Mouse (Mus musculus): ENCODE measurements around the gene Cgnl1. TPM values are rescaled to one million over a fixed set of nuclear protein-coding genes. Genes with fewer than 3 reads are reported as not detected.

Cgnl1 gene
- polyA plus RNA-seq, 1 experiment from 2014 or later, result 2.3 TPM

DNA sequence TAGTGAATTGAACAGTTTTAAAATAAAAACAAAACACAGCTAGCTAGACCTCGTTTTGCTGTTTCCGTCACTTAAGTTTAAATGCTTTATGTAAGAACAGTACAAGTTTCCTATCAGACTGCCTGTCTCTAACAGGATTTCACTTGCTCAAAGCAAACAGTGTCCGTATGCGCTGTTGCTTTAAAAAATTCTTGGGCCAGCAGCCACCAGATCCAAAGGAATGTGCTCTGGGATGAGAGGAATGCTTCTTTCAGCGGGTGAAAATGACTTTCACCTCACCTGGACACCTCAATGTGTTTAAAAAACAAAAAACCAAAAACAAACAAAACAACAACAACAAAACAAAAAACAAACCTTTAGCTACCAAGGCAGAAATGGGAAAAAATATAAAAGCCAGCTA, 54.4 kb downstream of the Cgnl1 start:
- DNase-seq (ENCODE audit: low spot score), result no peak
- Histone ChIP-seq H3K4me1 (ENCODE audit: control insufficient read depth, insufficient read depth, low read length) (no peaks in the 10 kb centered on the region), H3K36me3 (ENCODE audit: control insufficient read depth, insufficient read depth, low read length) (no peaks in the 10 kb centered on the region), H3K4me2 (ENCODE audit: low read length) (no peak overlapping the region), H3K27me3 (replicated peaks; ENCODE audit: control insufficient read depth, insufficient read depth, low read length) (no peaks in the 10 kb centered on the region), H3K27ac (ENCODE audit: low read depth, low read length) (no peak overlapping the region), H3K9ac (ENCODE audit: low read length) (no peak overlapping the region), H3K4me3 (ENCODE audit: low read depth, low read length) (no peak overlapping the region), H3K9me3 (replicated peaks; ENCODE audit: control insufficient read depth, low read length) (no peaks in the 10 kb centered on the region)
- no peak for ATAC-seq
- WGBS, result 70% methylated on average over 5 of the region's 5 CpGs

DNA sequence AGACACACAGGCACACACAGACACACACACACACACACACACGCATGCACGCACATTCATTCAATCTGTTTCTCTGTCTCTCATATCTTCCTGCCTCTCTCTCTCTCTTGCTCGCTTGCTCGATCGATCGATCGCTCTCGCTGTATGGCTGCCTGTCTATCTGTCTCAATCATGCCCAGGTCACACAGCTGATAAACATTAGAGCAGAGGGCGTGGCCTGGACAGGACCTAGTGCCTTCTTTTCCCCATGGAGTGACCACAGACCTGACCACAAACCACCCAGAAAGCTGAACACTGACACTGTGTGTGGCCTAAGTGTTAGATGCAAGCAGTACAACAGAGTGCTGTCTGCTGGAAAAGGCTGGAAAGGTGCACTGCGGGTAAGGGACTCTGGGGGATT, 60.6 kb downstream of the Cgnl1 start:
- H3K4me1 ChIP-seq (ENCODE audit: control insufficient read depth, insufficient read depth, low read length), result no peaks in the 10 kb centered on the region
- H3K27ac ChIP-seq (ENCODE audit: low read depth, low read length), result no peak overlapping the region
- no peaks in the 10 kb centered on the region for H3K27me3 ChIP-seq (replicated peaks; ENCODE audit: control insufficient read depth, insufficient read depth, low read length)
- ATAC-seq, result no peak
- no peaks in the 10 kb centered on the region for H3K36me3 ChIP-seq (ENCODE audit: control insufficient read depth, insufficient read depth, low read length)
- no peak overlapping the region for H3K9ac ChIP-seq (ENCODE audit: low read length)
- no peak overlapping the region for H3K4me3 ChIP-seq (ENCODE audit: low read depth, low read length)
- DNase-seq (ENCODE audit: low spot score), result no peak
- 87% methylated on average over 10 of the region's 10 CpGs for WGBS
- no peak overlapping the region for H3K4me2 ChIP-seq (ENCODE audit: low read length)
- no peaks in the 10 kb centered on the region for H3K9me3 ChIP-seq (replicated peaks; ENCODE audit: control insufficient read depth, low read length)

DNA sequence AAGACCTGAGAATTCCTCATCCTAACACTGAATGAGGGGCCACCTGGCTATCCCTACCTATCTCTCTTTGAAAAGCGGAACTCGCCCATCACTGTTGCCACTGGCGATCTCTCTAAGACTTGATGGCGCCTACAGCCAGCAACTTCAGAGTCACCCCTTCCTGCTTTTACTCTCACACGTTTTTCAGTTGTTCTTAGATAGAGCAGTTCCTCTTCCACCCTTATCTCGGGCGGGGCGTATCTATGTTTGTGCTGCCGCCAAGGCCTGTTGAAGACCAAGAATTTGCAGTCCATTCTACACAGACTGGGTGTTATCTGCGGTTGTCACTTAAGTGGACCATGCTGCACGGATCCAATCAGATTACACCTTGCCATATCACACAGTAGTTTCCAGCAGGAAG, 62.2 kb downstream of the Cgnl1 start:
- Histone ChIP-seq H3K27ac (ENCODE audit: low read depth, low read length) (no peak overlapping the region), H3K36me3 (ENCODE audit: control insufficient read depth, insufficient read depth, low read length) (no peaks in the 10 kb centered on the region), H3K4me2 (ENCODE audit: low read length) (no peak overlapping the region), H3K9me3 (replicated peaks; ENCODE audit: control insufficient read depth, low read length) (no peaks in the 10 kb centered on the region), H3K4me1 (ENCODE audit: control insufficient read depth, insufficient read depth, low read length) (no peaks in the 10 kb centered on the region), H3K4me3 (ENCODE audit: low read depth, low read length) (no peak overlapping the region), H3K27me3 (replicated peaks; ENCODE audit: control insufficient read depth, insufficient read depth, low read length) (no peaks in the 10 kb centered on the region), H3K9ac (ENCODE audit: low read length) (no peak overlapping the region)
- DNase-seq (ENCODE audit: low spot score), result no peak
- 90% methylated on average over 11 of the region's 11 CpGs for WGBS
- ATAC-seq, result no peak

DNA sequence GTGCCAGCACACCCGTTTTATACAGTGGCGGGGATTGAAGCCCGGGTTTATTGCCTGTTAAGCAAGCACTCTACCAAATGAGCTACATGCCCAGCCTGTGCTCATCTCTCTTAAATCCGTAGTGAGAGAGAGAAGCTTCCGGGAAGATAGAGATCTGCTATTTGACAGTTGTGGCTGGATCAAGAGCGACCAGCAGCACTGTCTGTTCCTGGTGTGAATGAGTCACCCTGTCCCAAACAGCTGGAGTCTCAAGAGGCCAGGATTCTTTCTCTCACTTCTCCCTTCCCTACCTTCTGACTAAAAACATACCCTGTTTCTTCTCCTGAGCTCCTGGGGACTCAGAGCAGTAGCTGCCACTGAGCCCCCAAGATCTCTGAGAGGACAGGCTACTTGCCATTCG, 63.4 kb downstream of the Cgnl1 start:
- Histone ChIP-seq H3K27ac (ENCODE audit: low read depth, low read length) (no peak overlapping the region), H3K4me2 (ENCODE audit: low read length) (no peak overlapping the region), H3K9me3 (replicated peaks; ENCODE audit: control insufficient read depth, low read length) (no peaks in the 10 kb centered on the region), H3K27me3 (replicated peaks; ENCODE audit: control insufficient read depth, insufficient read depth, low read length) (no peaks in the 10 kb centered on the region), H3K4me1 (ENCODE audit: control insufficient read depth, insufficient read depth, low read length) (no peaks in the 10 kb centered on the region), H3K36me3 (ENCODE audit: control insufficient read depth, insufficient read depth, low read length) (no peaks in the 10 kb centered on the region), H3K4me3 (ENCODE audit: low read depth, low read length) (no peak overlapping the region), H3K9ac (ENCODE audit: low read length) (no peak overlapping the region)
- no peak for DNase-seq (ENCODE audit: low spot score)
- no peak for ATAC-seq
- WGBS, result 91% methylated on average over 7 of the region's 7 CpGs

DNA sequence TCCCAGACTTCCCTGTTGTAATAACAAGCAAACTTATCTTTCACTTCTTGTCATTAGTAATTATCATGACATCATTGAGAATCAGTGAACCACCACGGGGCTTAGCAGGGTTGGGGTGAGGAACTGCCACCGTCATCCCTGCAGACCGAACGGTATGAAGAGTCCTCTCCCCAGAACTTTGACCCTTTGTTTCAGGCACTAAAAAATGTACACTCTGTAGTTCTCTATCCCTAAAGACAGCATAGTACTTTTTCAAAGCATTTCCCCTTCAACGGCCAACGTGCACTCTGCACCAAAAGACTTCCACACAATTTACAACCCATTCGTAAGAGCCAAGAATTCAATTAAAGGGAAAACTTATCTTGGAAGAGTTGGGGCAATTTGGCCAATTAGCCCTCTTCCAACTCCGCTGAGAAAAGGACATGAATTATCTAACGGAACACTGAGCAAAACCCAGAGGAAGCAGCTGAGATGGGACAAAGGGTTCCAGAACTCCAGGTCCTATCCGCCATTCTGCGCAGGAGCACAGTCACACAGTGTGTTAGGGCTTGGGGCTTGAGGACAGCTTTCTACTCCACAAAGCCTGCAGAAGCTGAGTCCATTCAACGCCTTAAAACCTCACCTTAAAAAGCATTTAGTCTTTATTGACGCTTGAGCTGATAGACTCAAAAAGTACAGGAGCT, 66.9 kb downstream of the Cgnl1 start:
- Histone ChIP-seq H3K36me3 (ENCODE audit: control insufficient read depth, insufficient read depth, low read length) (no peaks in the 10 kb centered on the region), H3K27ac (ENCODE audit: low read depth, low read length) (no peak overlapping the region), H3K4me1 (ENCODE audit: control insufficient read depth, insufficient read depth, low read length) (no peaks in the 10 kb centered on the region), H3K4me3 (ENCODE audit: low read depth, low read length) (no peak overlapping the region), H3K9ac (ENCODE audit: low read length) (no peak overlapping the region), H3K4me2 (ENCODE audit: low read length) (no peak overlapping the region), H3K27me3 (replicated peaks; ENCODE audit: control insufficient read depth, insufficient read depth, low read length) (no peaks in the 10 kb centered on the region), H3K9me3 (replicated peaks; ENCODE audit: control insufficient read depth, low read length) (no peaks in the 10 kb centered on the region)
- ATAC-seq (no peak), DNase-seq (ENCODE audit: low spot score) (no peak)
- 69% methylated on average over 13 of the region's 13 CpGs for WGBS

DNA sequence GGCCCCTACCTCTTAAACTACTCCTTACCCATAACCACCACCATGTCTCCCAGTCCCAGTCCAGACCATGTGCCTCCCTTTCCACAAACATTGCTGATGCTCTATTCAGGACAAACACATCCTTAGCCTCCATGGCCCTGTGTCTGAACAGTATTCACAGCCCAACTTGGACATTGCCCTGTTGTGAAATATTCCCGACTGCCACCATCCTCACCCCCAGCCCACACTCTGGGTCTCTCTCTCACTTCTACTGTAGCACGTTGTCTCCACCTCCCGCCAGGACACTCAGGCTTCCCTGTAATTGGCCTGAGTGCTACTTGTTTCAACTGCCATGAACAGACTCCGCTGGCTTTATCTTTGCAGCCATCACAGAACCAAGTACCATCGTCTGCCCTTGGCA, 72.3 kb downstream of the Cgnl1 start:
- ATAC-seq (no peak), DNase-seq (ENCODE audit: low spot score) (no peak)
- Histone ChIP-seq H3K4me1 (ENCODE audit: control insufficient read depth, insufficient read depth, low read length) (no peaks in the 10 kb centered on the region), H3K4me2 (ENCODE audit: low read length) (no peak overlapping the region), H3K27ac (ENCODE audit: low read depth, low read length) (no peak overlapping the region), H3K9ac (ENCODE audit: low read length) (no peak overlapping the region), H3K27me3 (replicated peaks; ENCODE audit: control insufficient read depth, insufficient read depth, low read length) (no peaks in the 10 kb centered on the region), H3K9me3 (replicated peaks; ENCODE audit: control insufficient read depth, low read length) (no peaks in the 10 kb centered on the region), H3K36me3 (ENCODE audit: control insufficient read depth, insufficient read depth, low read length) (no peaks in the 10 kb centered on the region), H3K4me3 (ENCODE audit: low read depth, low read length) (no peak overlapping the region)
- WGBS, result 85% methylated on average over 5 of the region's 5 CpGs

DNA sequence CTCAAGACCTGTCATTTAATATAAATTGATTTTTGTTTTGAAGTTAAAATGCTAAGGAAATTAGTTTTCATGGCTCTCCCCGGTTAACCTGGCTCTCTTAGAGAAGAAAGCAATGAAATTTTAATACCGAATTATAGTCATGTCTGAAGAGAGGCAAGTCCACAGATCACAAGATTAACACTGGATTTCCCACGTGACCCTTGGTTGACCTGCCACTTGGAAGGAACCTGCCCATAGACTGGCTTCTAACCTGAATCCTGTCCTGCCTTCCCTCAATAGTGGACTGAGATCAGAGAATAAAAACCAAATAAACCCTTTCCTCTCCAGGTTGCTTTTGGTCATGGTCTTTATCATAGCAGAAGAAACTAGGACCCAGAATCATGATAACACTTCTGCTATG, 73.3 kb downstream of the Cgnl1 start:
- Histone ChIP-seq H3K27me3 (replicated peaks; ENCODE audit: control insufficient read depth, insufficient read depth, low read length) (no peaks in the 10 kb centered on the region), H3K36me3 (ENCODE audit: control insufficient read depth, insufficient read depth, low read length) (no peaks in the 10 kb centered on the region), H3K27ac (ENCODE audit: low read depth, low read length) (no peak overlapping the region), H3K9me3 (replicated peaks; ENCODE audit: control insufficient read depth, low read length) (no peaks in the 10 kb centered on the region), H3K4me2 (ENCODE audit: low read length) (no peak overlapping the region), H3K9ac (ENCODE audit: low read length) (no peak overlapping the region), H3K4me3 (ENCODE audit: low read depth, low read length) (no peak overlapping the region), H3K4me1 (ENCODE audit: control insufficient read depth, insufficient read depth, low read length) (no peaks in the 10 kb centered on the region)
- 89% methylated on average over 3 of the region's 3 CpGs for WGBS
- ATAC-seq, result no peak
- DNase-seq (ENCODE audit: low spot score), result no peak

DNA sequence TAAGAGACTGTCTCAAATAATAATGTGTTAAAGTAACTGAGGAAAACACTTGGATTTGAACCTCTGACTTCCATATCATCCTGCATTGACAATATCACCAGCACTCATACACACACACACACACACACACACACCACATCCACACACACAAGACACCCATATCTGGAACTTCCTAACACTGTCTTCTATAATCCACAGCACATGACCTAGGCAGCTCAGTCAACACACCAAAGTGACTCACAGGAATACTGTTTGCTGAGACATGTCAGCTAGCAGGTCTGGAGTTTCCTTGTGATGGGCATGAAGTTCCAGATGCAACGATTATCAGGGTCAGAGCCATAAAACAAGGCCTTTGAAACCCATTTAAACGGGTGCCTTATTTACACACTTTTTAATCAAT, 74.2 kb downstream of the Cgnl1 start:
- Histone ChIP-seq H3K27me3 (replicated peaks; ENCODE audit: control insufficient read depth, insufficient read depth, low read length) (no peaks in the 10 kb centered on the region), H3K27ac (ENCODE audit: low read depth, low read length) (no peak overlapping the region), H3K36me3 (ENCODE audit: control insufficient read depth, insufficient read depth, low read length) (no peaks in the 10 kb centered on the region), H3K9ac (ENCODE audit: low read length) (no peak overlapping the region), H3K4me3 (ENCODE audit: low read depth, low read length) (no peak overlapping the region), H3K9me3 (replicated peaks; ENCODE audit: control insufficient read depth, low read length) (no peaks in the 10 kb centered on the region), H3K4me2 (ENCODE audit: low read length) (no peak overlapping the region), H3K4me1 (ENCODE audit: control insufficient read depth, insufficient read depth, low read length) (no peaks in the 10 kb centered on the region)
- ATAC-seq, result no peak
- WGBS, result 86% methylated on average over 2 of the region's 2 CpGs
- no peak for DNase-seq (ENCODE audit: low spot score)

DNA sequence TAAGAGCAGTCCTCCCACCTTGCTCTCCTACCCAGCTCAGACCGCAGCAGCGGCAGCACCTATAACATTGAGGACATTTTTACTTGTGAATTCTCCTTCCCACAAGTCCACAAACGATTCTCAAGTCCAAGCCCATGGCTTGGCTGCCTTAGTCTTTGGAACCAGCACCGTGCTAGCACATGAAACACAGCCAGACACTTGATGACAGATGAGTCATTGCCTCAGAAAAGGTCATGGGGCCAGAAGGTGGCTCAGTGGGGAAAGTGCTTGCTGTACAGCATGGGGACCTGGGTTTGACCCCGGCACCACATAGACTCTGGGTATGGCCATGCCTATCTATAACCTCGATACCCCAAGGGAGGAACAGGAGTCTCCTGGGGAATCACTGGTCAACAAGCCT, 74.6 kb downstream of the Cgnl1 start:
- no peaks in the 10 kb centered on the region for H3K9me3 ChIP-seq (replicated peaks; ENCODE audit: control insufficient read depth, low read length)
- H3K4me3 ChIP-seq (ENCODE audit: low read depth, low read length), result no peak overlapping the region
- ATAC-seq, result no peak
- H3K27me3 ChIP-seq (replicated peaks; ENCODE audit: control insufficient read depth, insufficient read depth, low read length), result no peaks in the 10 kb centered on the region
- H3K9ac ChIP-seq (ENCODE audit: low read length), result no peak overlapping the region
- no peaks in the 10 kb centered on the region for H3K4me1 ChIP-seq (ENCODE audit: control insufficient read depth, insufficient read depth, low read length)
- no peak overlapping the region for H3K27ac ChIP-seq (ENCODE audit: low read depth, low read length)
- no peaks in the 10 kb centered on the region for H3K36me3 ChIP-seq (ENCODE audit: control insufficient read depth, insufficient read depth, low read length)
- no peak overlapping the region for H3K4me2 ChIP-seq (ENCODE audit: low read length)
- DNase-seq (ENCODE audit: low spot score), result no peak
- WGBS, result 87% methylated on average over 6 of the region's 6 CpGs

Data from forebrain, embryonic 14.5 days (tissue).